Mouse (Mus musculus): ENCODE results near the gene Rflna. TPM values are rescaled to one million over a fixed set of nuclear protein-coding genes. Genes with fewer than 3 reads are reported as not detected.
A peak's percentile ranks its signal among the peaks of the same experiment; 100 is the strongest.

The Rflna gene
- polyA plus RNA-seq, 1 experiment from 2014 or later: 11.8 TPM

- Histone ChIP-seq H3K4me2 (ENCODE audit: low read depth, severe bottlenecking) (no peak overlapping the region), H3K4me1 (ENCODE audit: control insufficient read depth, insufficient read depth, low read length) (no peaks in the 10 kb centered on the region), H3K4me3 (ENCODE audit: low read depth, low read length) (no peak overlapping the region), H3K9ac (ENCODE audit: low read length) (no peak overlapping the region), H3K27me3 (ENCODE audit: control insufficient read depth, insufficient read depth, low read length) (no peaks in the 10 kb centered on the region), H3K9me3 (ENCODE audit: control insufficient read depth, low read length) (no peaks in the 10 kb centered on the region), H3K27ac (replicated peaks; ENCODE audit: low read depth, low read length) (no peak overlapping the region), H3K36me3 (ENCODE audit: control insufficient read depth, insufficient read depth, low read length) (peaks cover 31% of the 10 kb centered on the region)
- 94% methylated on average over 4 of the region's 4 CpGs for WGBS
- DNase-seq (ENCODE audit: low spot score) (no peak), ATAC-seq (ENCODE audit: insufficient number of reproducible peaks, low FRiP score, low TSS enrichment, low read depth) (no peak)
Measured at GRCm38 (mm10) chr5:125049481-125049880, 46.5 kb downstream of the Rflna start.

- no peak for ATAC-seq (ENCODE audit: insufficient number of reproducible peaks, low FRiP score, low TSS enrichment, low read depth)
- Histone ChIP-seq H3K27ac (replicated peaks; ENCODE audit: low read depth, low read length) (no peak overlapping the region), H3K4me2 (ENCODE audit: low read depth, severe bottlenecking) (no peak overlapping the region), H3K36me3 (ENCODE audit: control insufficient read depth, insufficient read depth, low read length) (peaks cover 20% of the 10 kb centered on the region), H3K4me1 (ENCODE audit: control insufficient read depth, insufficient read depth, low read length) (peaks cover 18% of the 10 kb centered on the region), H3K4me3 (ENCODE audit: low read depth, low read length) (no peak overlapping the region), H3K9me3 (ENCODE audit: control insufficient read depth, low read length) (no peaks in the 10 kb centered on the region), H3K9ac (ENCODE audit: low read length) (no peak overlapping the region), H3K27me3 (ENCODE audit: control insufficient read depth, insufficient read depth, low read length) (no peaks in the 10 kb centered on the region)
- 84% methylated on average over 10 of the region's 10 CpGs for WGBS
- no peak for DNase-seq (ENCODE audit: low spot score)
Measured at GRCm38 (mm10) chr5:125052237-125052602, 49.2 kb downstream of the Rflna start.

GRCm38 (mm10) chr5:125052603-125053488 is 49.8 kb downstream of the Rflna start:
- no peak overlapping the region for H3K27ac ChIP-seq (replicated peaks; ENCODE audit: low read depth, low read length)
- DNase-seq (ENCODE audit: low spot score) (no peak), ATAC-seq (ENCODE audit: insufficient number of reproducible peaks, low FRiP score, low TSS enrichment, low read depth) (no peak)
- H3K27me3 ChIP-seq (ENCODE audit: control insufficient read depth, insufficient read depth, low read length): no peaks in the 10 kb centered on the region
- no peak overlapping the region for H3K4me3 ChIP-seq (ENCODE audit: low read depth, low read length)
- H3K4me2 ChIP-seq (ENCODE audit: low read depth, severe bottlenecking): no peak overlapping the region
- H3K9me3 ChIP-seq (ENCODE audit: control insufficient read depth, low read length): no peaks in the 10 kb centered on the region
- H3K36me3 ChIP-seq (ENCODE audit: control insufficient read depth, insufficient read depth, low read length): peaks cover 16% of the 10 kb centered on the region
- no peak overlapping the region for H3K9ac ChIP-seq (ENCODE audit: low read length)
- H3K4me1 ChIP-seq (ENCODE audit: control insufficient read depth, insufficient read depth, low read length): peaks cover 25% of the 10 kb centered on the region
- WGBS: 70% methylated on average over 23 of the region's 23 CpGs

DNA sequence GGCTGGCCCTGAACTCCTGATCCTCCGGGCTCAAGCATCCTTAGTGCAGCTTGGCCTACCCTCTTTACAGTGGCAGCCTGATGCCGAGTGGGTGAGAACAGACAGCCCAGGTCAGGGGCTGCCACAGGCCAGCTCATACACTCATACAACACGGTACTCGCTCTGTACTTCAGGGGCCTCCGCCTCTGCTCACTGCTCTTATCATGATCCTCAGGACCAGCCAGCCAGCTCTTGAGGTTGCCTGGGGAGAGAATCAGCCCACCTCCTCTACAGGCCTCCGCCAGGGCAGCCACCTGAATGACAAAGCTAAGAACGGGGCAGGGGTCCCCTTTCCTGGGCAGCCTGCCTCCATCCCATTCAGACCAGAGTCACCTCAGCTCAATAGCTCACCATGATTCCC is 50.6 kb downstream of the Rflna start:
- no peak for DNase-seq (ENCODE audit: low spot score)
- Histone ChIP-seq H3K4me3 (ENCODE audit: low read depth, low read length) (no peak overlapping the region), H3K4me1 (ENCODE audit: control insufficient read depth, insufficient read depth, low read length) (peaks cover 32% of the 10 kb centered on the region)

DNA sequence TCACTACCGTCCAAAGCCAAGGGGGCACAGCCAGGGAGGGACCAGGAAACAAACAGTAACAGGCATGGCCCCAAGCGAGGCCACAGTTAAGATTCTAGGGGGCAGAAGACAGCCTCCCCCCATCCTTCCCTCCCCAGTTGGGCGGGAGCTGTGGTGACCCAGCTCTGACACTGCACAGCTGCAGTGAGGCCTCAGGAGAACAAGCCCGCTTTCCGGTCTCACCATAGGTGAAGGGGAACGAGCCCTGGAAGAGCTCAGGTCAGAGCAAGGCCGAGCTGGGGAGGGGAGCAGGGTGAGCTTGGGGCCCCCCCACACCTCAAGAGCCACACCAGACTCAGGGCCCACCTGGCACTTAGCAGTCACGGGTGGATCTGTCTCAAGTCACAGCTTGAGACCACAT is 52.9 kb downstream of the Rflna start:
- no peaks in the 10 kb centered on the region for H3K27me3 ChIP-seq (ENCODE audit: control insufficient read depth, insufficient read depth, low read length)
- H3K4me3 ChIP-seq (ENCODE audit: low read depth, low read length): no peak overlapping the region
- DNase-seq (ENCODE audit: low spot score) (peak; percentile 26), ATAC-seq (ENCODE audit: insufficient number of reproducible peaks, low FRiP score, low TSS enrichment, low read depth) (peak; percentile 20; the same call in 1 of the 2 replicates)
- H3K36me3 ChIP-seq (ENCODE audit: control insufficient read depth, insufficient read depth, low read length): peaks cover 2% of the 10 kb centered on the region; the same call in 1 of the 2 replicates
- peak overlapping the region; percentile 27 for H3K4me2 ChIP-seq (ENCODE audit: low read depth, severe bottlenecking)
- WGBS: 38% methylated on average over 8 of the region's 8 CpGs
- H3K9ac ChIP-seq (ENCODE audit: low read length): no peak overlapping the region
- H3K4me1 ChIP-seq (ENCODE audit: control insufficient read depth, insufficient read depth, low read length): peaks cover 47% of the 10 kb centered on the region
- no peaks in the 10 kb centered on the region for H3K9me3 ChIP-seq (ENCODE audit: control insufficient read depth, low read length)
- 0 out of 2 replicates have a peak overlapping the region, but pooled peaks have one; percentile 1 for H3K27ac ChIP-seq (replicated peaks; ENCODE audit: low read depth, low read length)

More for the DNA sequence above, 50.6 kb downstream of the Rflna start:
- WGBS: 87% methylated on average over 7 of the region's 7 CpGs
- Histone ChIP-seq H3K9me3 (ENCODE audit: control insufficient read depth, low read length) (no peaks in the 10 kb centered on the region), H3K9ac (ENCODE audit: low read length) (no peak overlapping the region), H3K36me3 (ENCODE audit: control insufficient read depth, insufficient read depth, low read length) (peaks cover 10% of the 10 kb centered on the region), H3K27me3 (ENCODE audit: control insufficient read depth, insufficient read depth, low read length) (no peaks in the 10 kb centered on the region), H3K4me2 (ENCODE audit: low read depth, severe bottlenecking) (no peak overlapping the region), H3K27ac (replicated peaks; ENCODE audit: low read depth, low read length) (no peak overlapping the region)
- no peak for ATAC-seq (ENCODE audit: insufficient number of reproducible peaks, low FRiP score, low TSS enrichment, low read depth)

- Histone ChIP-seq H3K27ac (replicated peaks; ENCODE audit: low read depth, low read length) (peak overlapping the region; percentile 1; the same call in 1 of the 2 replicates), H3K27me3 (ENCODE audit: control insufficient read depth, insufficient read depth, low read length) (no peaks in the 10 kb centered on the region), H3K9me3 (ENCODE audit: control insufficient read depth, low read length) (no peaks in the 10 kb centered on the region), H3K4me3 (ENCODE audit: low read depth, low read length) (no peak overlapping the region), H3K9ac (ENCODE audit: low read length) (no peak overlapping the region), H3K4me2 (ENCODE audit: low read depth, severe bottlenecking) (peak overlapping the region; percentile 60), H3K4me1 (ENCODE audit: control insufficient read depth, insufficient read depth, low read length) (peaks cover 47% of the 10 kb centered on the region), H3K36me3 (ENCODE audit: control insufficient read depth, insufficient read depth, low read length) (peaks cover 2% of the 10 kb centered on the region; the same call in 1 of the 2 replicates)
- ATAC-seq (ENCODE audit: insufficient number of reproducible peaks, low FRiP score, low TSS enrichment, low read depth): peak; percentile 3; the same call in 1 of the 2 replicates
- 11% methylated on average over 6 of the region's 6 CpGs for WGBS
- peak; percentile 62 for DNase-seq (ENCODE audit: low spot score)
Measured at GRCm38 (mm10) chr5:125056331-125056695, 53.3 kb downstream of the Rflna start.

DNA sequence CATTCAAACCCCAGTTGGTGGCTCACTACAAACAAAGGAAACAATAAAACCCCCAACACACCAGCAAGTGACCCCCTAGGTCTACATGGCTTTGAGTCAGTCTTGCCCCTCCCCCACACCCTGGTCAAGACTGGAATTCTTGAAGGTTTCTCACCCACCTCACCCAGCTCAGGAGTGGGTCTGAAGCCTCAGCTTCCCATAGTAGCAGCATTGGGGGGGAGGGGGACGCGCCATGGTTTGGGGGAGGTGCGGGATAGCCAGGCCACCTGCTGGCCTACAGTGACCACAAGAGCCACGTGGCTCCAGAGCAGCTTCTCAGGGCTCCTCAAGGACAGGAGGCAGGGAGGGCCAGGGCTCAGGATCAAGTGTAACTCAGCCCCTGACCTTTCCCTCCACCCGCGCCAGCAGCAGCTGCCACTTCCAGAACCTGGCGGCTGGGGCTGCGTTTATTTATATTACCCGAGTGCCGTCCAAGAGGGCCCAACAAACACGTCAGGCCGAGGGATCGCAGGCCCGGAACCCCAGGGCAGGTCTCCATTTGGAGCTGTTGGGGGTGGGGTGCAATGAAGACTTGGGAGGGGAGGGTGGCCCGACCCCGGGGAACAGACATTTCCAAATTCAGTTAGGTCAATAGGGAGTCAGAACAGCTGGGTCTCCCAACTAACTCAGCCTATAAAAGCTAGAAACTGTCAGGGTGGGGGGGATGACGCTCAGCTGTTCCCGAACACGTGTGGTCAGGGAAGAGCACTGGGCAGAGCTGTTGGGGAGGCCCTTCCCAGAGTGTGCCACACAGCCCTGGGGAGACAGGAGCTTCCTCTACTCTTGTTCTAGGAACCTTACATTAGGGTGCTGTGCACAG is 53.9 kb downstream of the Rflna start:
- H3K27ac ChIP-seq (replicated peaks; ENCODE audit: low read depth, low read length): peak overlapping the region; percentile 57
- H3K9me3 ChIP-seq (ENCODE audit: control insufficient read depth, low read length): no peaks in the 10 kb centered on the region
- peaks cover 2% of the 10 kb centered on the region; the same call in 1 of the 2 replicates for H3K36me3 ChIP-seq (ENCODE audit: control insufficient read depth, insufficient read depth, low read length)
- DNase-seq (ENCODE audit: low spot score) (peak; percentile 65), ATAC-seq (ENCODE audit: insufficient number of reproducible peaks, low FRiP score, low TSS enrichment, low read depth) (peak; percentile 61)
- peaks cover 47% of the 10 kb centered on the region for H3K4me1 ChIP-seq (ENCODE audit: control insufficient read depth, insufficient read depth, low read length)
- H3K4me3 ChIP-seq (ENCODE audit: low read depth, low read length): no peak overlapping the region
- no peak overlapping the region for H3K9ac ChIP-seq (ENCODE audit: low read length)
- H3K27me3 ChIP-seq (ENCODE audit: control insufficient read depth, insufficient read depth, low read length): no peaks in the 10 kb centered on the region
- H3K4me2 ChIP-seq (ENCODE audit: low read depth, severe bottlenecking): peak overlapping the region; percentile 60
- WGBS: 2% methylated on average over 19 of the region's 19 CpGs

DNA sequence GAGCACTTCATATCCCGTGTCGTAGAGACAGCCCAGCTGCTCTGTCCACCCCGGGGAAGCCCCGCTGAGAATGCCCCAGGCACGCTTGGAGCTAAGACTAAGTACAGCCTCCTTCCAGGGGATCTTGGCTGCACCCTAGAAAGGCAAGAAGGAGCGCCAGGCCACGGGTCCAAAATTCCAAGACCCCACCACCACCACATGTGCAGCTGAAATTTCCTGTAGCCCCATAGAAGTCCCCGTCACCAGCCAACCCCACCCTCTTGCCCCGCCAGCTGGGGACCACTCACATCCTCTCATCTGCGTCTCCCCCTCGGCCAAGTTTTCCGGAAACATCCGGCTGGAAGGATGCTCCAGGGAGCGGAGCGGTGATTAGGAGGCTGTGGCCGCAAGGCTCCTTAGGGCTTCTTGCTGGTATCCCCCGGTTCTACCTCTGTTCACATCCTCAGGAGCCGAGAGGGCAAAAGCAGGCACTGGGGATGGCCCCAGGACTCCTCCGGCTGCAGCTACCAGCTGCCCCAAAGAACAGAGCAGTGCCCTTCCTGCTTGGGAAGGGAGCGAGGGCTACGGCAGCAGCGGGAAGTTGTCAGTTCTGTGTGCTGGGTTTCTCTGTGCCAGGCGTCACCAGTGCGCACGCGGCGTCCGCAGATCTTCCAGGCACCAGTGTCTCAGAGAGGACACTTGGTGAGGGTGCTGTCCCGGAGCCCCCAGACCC is 54.7 kb downstream of the Rflna start:
- Histone ChIP-seq H3K36me3 (ENCODE audit: control insufficient read depth, insufficient read depth, low read length) (peaks cover 2% of the 10 kb centered on the region; the same call in 1 of the 2 replicates), H3K4me3 (ENCODE audit: low read depth, low read length) (peak overlapping the region; percentile 21), H3K9me3 (ENCODE audit: control insufficient read depth, low read length) (no peaks in the 10 kb centered on the region), H3K27ac (replicated peaks; ENCODE audit: low read depth, low read length) (0 out of 2 replicates have a peak overlapping the region, but pooled peaks have one; percentile 57), H3K27me3 (ENCODE audit: control insufficient read depth, insufficient read depth, low read length) (no peaks in the 10 kb centered on the region), H3K9ac (ENCODE audit: low read length) (peak overlapping the region; percentile 53), H3K4me2 (ENCODE audit: low read depth, severe bottlenecking) (peak overlapping the region; percentile 60), H3K4me1 (ENCODE audit: control insufficient read depth, insufficient read depth, low read length) (peaks cover 50% of the 10 kb centered on the region)
- ATAC-seq (ENCODE audit: insufficient number of reproducible peaks, low FRiP score, low TSS enrichment, low read depth) (peak; percentile 7; the same call in 1 of the 2 replicates), DNase-seq (ENCODE audit: low spot score) (peak; percentile 54)
- 5% methylated on average over 29 of the region's 29 CpGs for WGBS

Data from limb, embryonic 11.5 days (tissue).